Mouse (Mus musculus) CH12.LX (cell line): ENCODE measurements at regions not wholly inside any gene's neighbourhood (a gene's known extent, or its start where the extent isn't known, plus 50 kb on each side); places are given as distances from the start of the nearest gene placed in this dataset.

Experiments used
- DNase-seq: peaks from one replicate; pipeline ENCODE4 v3.0.0-alpha.2; 2013; ENCODE audit errors: extremely low read depth
- H3K27ac ChIP-seq: 2 replicates; pipeline ENCODE4 v1.5.1; 2012; ENCODE audit warnings: low read depth, mild to moderate bottlenecking, control low read depth, moderate library complexity; ENCODE audit not compliant: insufficient read depth
- H3K27me3 ChIP-seq: replicated peaks from 2 replicates; pipeline ENCODE3; 2012; ENCODE audit warnings: inconsistent platforms
- H3K36me3 ChIP-seq, 2 experiments: replicated peaks in 1 of 2; 2 replicates each; pipeline versions ENCODE3 to v1.6.1; 2012; ENCODE audit warnings: inconsistent platforms in 1 of 2, low read length in 1 of 2, mild to moderate bottlenecking in 1 of 2, mixed read lengths in 1 of 2, moderate library complexity in 1 of 2; ENCODE audit not compliant: control insufficient read depth in 1 of 2, insufficient read depth in 1 of 2
- H3K4me1 ChIP-seq, 2 experiments: 2 replicates each; pipeline ENCODE4 v1.6.1; 2012; ENCODE audit warnings: inconsistent platforms in 1 of 2, moderate library complexity in 1 of 2; ENCODE audit not compliant: insufficient read depth in 2 of 2, control insufficient read depth in 1 of 2
- H3K4me2 ChIP-seq: 2 replicates; pipeline ENCODE4 v1.6.1; 2012; ENCODE audit warnings: low read depth, mild to moderate bottlenecking, control low read depth; ENCODE audit not compliant: poor library complexity, insufficient read depth, severe bottlenecking
- H3K4me3 ChIP-seq, 3 experiments: fragments of 150-350 bp in 1 of 3; sonication (generic) in 1 of 3; replicated peaks in 1 of 3; 2 replicates each; pipeline versions ENCODE3 to v1.5.1; 2011 to 2012; ENCODE audit warnings: low read depth in 2 of 3, low read length in 2 of 3, mild to moderate bottlenecking in 2 of 3, moderate library complexity in 2 of 3, control low read depth in 1 of 3, improper control_type of control experiment in 1 of 3, inconsistent platforms in 1 of 3, mixed read lengths in 1 of 3; ENCODE audit not compliant: poor library complexity in 1 of 3
- H3K79me2 ChIP-seq: replicated peaks from 2 replicates; pipeline ENCODE4 v1.6.1; 2012; ENCODE audit warnings: mild to moderate bottlenecking, moderate library complexity; ENCODE audit not compliant: control insufficient read depth, poor library complexity, insufficient read depth, severe bottlenecking; ENCODE audit errors: extremely low read depth
- H3K9ac ChIP-seq: 2 replicates; pipeline ENCODE4 v1.6.1; 2012; ENCODE audit warnings: low read depth, mild to moderate bottlenecking, control low read depth, moderate library complexity; ENCODE audit not compliant: insufficient read depth
- H3K9me3 ChIP-seq: replicated peaks from 2 replicates; pipeline ENCODE3; 2012; ENCODE audit warnings: low read length, inconsistent platforms, mixed read lengths
- ELF1 ChIP-seq: IDR thresholded peaks from 2 replicates; pipeline ENCODE4 v1.6.1; 2014; ENCODE audit warnings: low read depth, mild to moderate bottlenecking, inconsistent platforms, low read length, improper control_type of control experiment
- MAFK ChIP-seq: IDR thresholded peaks from 2 replicates; pipeline ENCODE4 v1.6.1; 2011; ENCODE audit warnings: low read length, improper control_type of control experiment; ENCODE audit not compliant: insufficient replicate concordance
- MAX ChIP-seq: IDR thresholded peaks from 2 replicates; pipeline ENCODE4 v1.6.1; 2011; ENCODE audit warnings: low read length, improper control_type of control experiment
- MYC ChIP-seq: IDR thresholded peaks from 2 replicates; pipeline ENCODE4 v1.6.1; 2011; ENCODE audit warnings: low read depth, mild to moderate bottlenecking, improper control_type of control experiment, low read length
- NELFE ChIP-seq: IDR thresholded peaks from 2 replicates; pipeline ENCODE4 v1.6.1; 2011; ENCODE audit warnings: low read depth, low read length, improper control_type of control experiment
- RAD21 ChIP-seq: IDR thresholded peaks from 2 replicates; pipeline ENCODE4 v1.6.1; 2011; ENCODE audit warnings: low read depth, mild to moderate bottlenecking, low read length, improper control_type of control experiment, moderate library complexity
- RCOR1 ChIP-seq: conservative IDR thresholded peaks from 2 replicates; pipeline ENCODE4 v1.6.1; 2012; ENCODE audit warnings: low read depth, mild to moderate bottlenecking, inconsistent platforms, low read length, improper control_type of control experiment
- SIN3A ChIP-seq: IDR thresholded peaks from 2 replicates; pipeline ENCODE4 v1.6.1; 2012; ENCODE audit warnings: low read length, improper control_type of control experiment, inconsistent platforms
- TCF12 ChIP-seq: IDR thresholded peaks from 2 replicates; pipeline ENCODE4 v1.6.1; 2014; ENCODE audit warnings: low read depth, mild to moderate bottlenecking, inconsistent platforms, low read length, improper control_type of control experiment
- UBTF ChIP-seq: IDR thresholded peaks from 2 replicates; pipeline ENCODE4 v1.6.1; 2012; ENCODE audit warnings: low read depth, mild to moderate bottlenecking, inconsistent platforms, low read length, improper control_type of control experiment, moderate library complexity
- USF2 ChIP-seq: conservative IDR thresholded peaks from 2 replicates; pipeline ENCODE4 v1.6.1; 2011; ENCODE audit warnings: low read depth, low read length, improper control_type of control experiment
- ZC3H11A ChIP-seq: IDR thresholded peaks from 2 replicates; pipeline ENCODE4 v1.6.1; 2012; ENCODE audit warnings: low read depth, mild to moderate bottlenecking, inconsistent platforms, low read length, improper control_type of control experiment
- ZNF384 ChIP-seq: IDR thresholded peaks from 2 replicates; pipeline ENCODE4 v1.6.1; 2012; ENCODE audit warnings: low read depth, low read length, improper control_type of control experiment, inconsistent platforms
- dilution Hi-C: fragments of 300-500 bp; cut with MboI; formaldehyde crosslinking; loops from 2 replicates; pipeline ENCODE4 v1.14.3; 2020; ENCODE audit warnings: low sequenced_read_pairs; ENCODE audit not compliant: extremely low pct_unique_long_range_greater_than_20kb, extremely low pct_ligation_motif_present
- in situ Hi-C: fragments of 300-500 bp; cut with MboI; formaldehyde crosslinking; loops from 3 replicates; pipeline ENCODE4 v1.14.3; 2019; ENCODE audit warnings: low sequenced_read_pairs, low pct_ligation_motif_present, low pct_unique_long_range_greater_than_20kb, mixed read lengths

DNA sequence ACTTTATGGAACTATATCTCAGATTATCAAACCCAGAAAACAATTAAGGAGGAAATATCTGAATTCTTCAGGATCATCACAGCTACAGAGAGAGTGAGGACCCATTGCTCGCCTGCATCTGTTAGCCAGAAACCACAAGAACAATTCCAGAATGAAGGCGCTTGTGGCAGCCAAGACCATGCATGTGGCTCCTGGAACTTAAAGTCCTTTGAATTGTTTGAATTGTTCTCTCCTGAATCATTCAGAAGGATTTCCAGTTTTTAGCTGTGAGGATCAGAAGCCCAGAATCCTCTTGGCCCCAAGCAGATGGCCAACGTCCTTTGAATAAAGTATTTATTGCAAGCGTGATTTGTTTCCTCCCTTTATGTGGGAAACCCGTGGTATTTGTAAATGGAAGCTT lies 195.9 kb downstream of the Dio2 start:
- H3K4me3 ChIP-seq = no peak overlapping the region
- no peaks in the 10 kb centered on the region for H3K4me1 ChIP-seq
- H3K27me3 ChIP-seq = no peaks in the 10 kb centered on the region
- H3K36me3 ChIP-seq = no peaks in the 10 kb centered on the region
- peaks cover 3% of the 10 kb centered on the region for H3K9me3 ChIP-seq
- H3K9ac ChIP-seq = no peak overlapping the region
- no peaks in the 10 kb centered on the region for H3K79me2 ChIP-seq
- no peak overlapping the region for H3K4me2 ChIP-seq
- no peak for DNase-seq
- H3K27ac ChIP-seq = no peak overlapping the region
- TF ChIP-seq RAD21 (no peak), USF2 (no peak), MYC (no peak), MAFK (no peak), RCOR1 (no peak), ELF1 (no peak), ZNF384 (no peak), SIN3A (no peak), ZC3H11A (no peak), TCF12 (no peak), UBTF (no peak), NELFE (no peak), MAX (no peak)
- in situ Hi-C loops = no loop called here
- dilution Hi-C loops = no loop called here
